ENCODE assay signal across 9 mouse cellular contexts in the genomic region with DNA sequence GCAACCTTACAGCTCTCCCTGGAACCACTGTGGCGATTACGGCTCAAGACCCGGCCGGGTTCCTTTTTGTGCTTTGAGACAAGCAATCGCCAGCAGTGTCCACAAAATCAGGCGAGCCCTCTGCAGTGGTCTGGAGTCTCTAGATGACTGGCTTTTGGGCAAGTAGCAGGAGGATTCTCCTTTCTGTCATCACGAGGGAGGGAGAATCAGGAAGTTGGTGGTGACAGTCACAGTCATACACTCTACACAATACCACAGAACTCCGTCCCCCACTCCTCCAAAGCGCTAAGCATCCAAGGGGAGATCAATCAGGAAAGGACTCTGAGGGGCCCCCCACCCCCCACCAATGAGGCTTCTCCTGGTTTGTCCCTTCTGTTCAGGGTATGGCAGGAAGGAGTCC. TPM values are rescaled to one million over a fixed set of nuclear protein-coding genes. Genes with fewer than 3 reads are reported as not detected.
DNase-seq lines count a peak whose midpoint lies in the region; ATAC-seq and TF ChIP-seq lines count a peak whose summit lies in the region.
"Had no signal": no experiment of that assay in that cellular context is flagged by ENCODE, and none has a peak within 500 bp of the region (broad histone marks: within the 10 kb centered on the region; RNA-seq: fewer than 3 reads in every experiment).

No protein-coding gene starts in this region.

- TF ChIP-seq CTCF in E14TG2a.4 (conservative IDR thresholded peaks at IDR 0.05; ENCODE audit: low read length): no peak

- 32% methylated on average over 9 of the region's 9 CpGs for WGBS in heart, embryonic 11.5 days (ENCODE audit: insufficient replicate concordance)
- 30% methylated on average over 9 of the region's 9 CpGs for WGBS in hindbrain, embryonic 13.5 days
- 31% methylated on average over 9 of the region's 9 CpGs for WGBS in midbrain, embryonic 11.5 days

- no peak for ATAC-seq in heart, embryonic 11.5 days (replicated peaks; ENCODE audit: insufficient number of reproducible peaks, low FRiP score, low TSS enrichment)
- no peak for ATAC-seq in hindbrain, embryonic 13.5 days (ENCODE audit: low FRiP score)
- ATAC-seq in midbrain, embryonic 11.5 days (ENCODE audit: low FRiP score): no peak

- no peaks in the 10 kb centered on the region for H3K9me3 ChIP-seq in heart, embryonic 11.5 days (replicated peaks; ENCODE audit: control insufficient read depth, low read length)
- H3K9me3 ChIP-seq in E14TG2a.4 (ENCODE audit: low read length): no peaks in the 10 kb centered on the region
- H3K9me3 ChIP-seq in hindbrain, embryonic 13.5 days: no peaks in the 10 kb centered on the region
- H3K9me3 ChIP-seq in midbrain, embryonic 11.5 days (ENCODE audit: control insufficient read depth, low read length): no peaks in the 10 kb centered on the region

- peak overlapping the region; percentile 61 for H3K4me2 ChIP-seq in heart, embryonic 11.5 days
- H3K4me2 ChIP-seq in hindbrain, embryonic 13.5 days: peak overlapping the region; percentile 60
- H3K4me2 ChIP-seq in midbrain, embryonic 11.5 days: peak overlapping the region; percentile 52

- intact Hi-C loops in heart, postnatal 36 days (cut with DNase I): no loop called here

- no peaks in the 10 kb centered on the region for H3K36me3 ChIP-seq in heart, embryonic 11.5 days (ENCODE audit: control insufficient read depth, insufficient read depth, low read length)
- no peaks in the 10 kb centered on the region for H3K36me3 ChIP-seq in E14TG2a.4 (ENCODE audit: insufficient read depth, low read length)
- H3K36me3 ChIP-seq in hindbrain, embryonic 13.5 days: no peaks in the 10 kb centered on the region
- H3K36me3 ChIP-seq in midbrain, embryonic 11.5 days (ENCODE audit: control insufficient read depth, insufficient read depth, low read length): no peaks in the 10 kb centered on the region

- peaks cover 7% of the 10 kb centered on the region; the same call in 1 of the 2 replicates for H3K4me1 ChIP-seq in heart, embryonic 11.5 days (ENCODE audit: control insufficient read depth, insufficient read depth, low read length)
- peaks cover 42% of the 10 kb centered on the region for H3K4me1 ChIP-seq in E14TG2a.4 (replicated peaks; ENCODE audit: low read depth, low read length)
- H3K4me1 ChIP-seq in hindbrain, embryonic 13.5 days (replicated peaks): peaks cover 13% of the 10 kb centered on the region
- H3K4me1 ChIP-seq in midbrain, embryonic 11.5 days (ENCODE audit: control insufficient read depth, insufficient read depth, low read length): peaks cover 9% of the 10 kb centered on the region

- no peak overlapping the region for H3K9ac ChIP-seq in heart, embryonic 11.5 days (ENCODE audit: low read depth, low read length)
- H3K9ac ChIP-seq in hindbrain, embryonic 13.5 days: peak overlapping the region; percentile 61; the same call in 1 of the 2 replicates
- H3K9ac ChIP-seq in midbrain, embryonic 11.5 days (ENCODE audit: low read length): peak overlapping the region; percentile 40; the same call in 1 of the 2 replicates

- peak overlapping the region; percentile 35 for H3K4me3 ChIP-seq in heart, embryonic 11.5 days (ENCODE audit: low read depth, low read length)
- H3K4me3 ChIP-seq in E14TG2a.4 (replicated peaks; ENCODE audit: low read length): peak overlapping the region; percentile 78
- H3K4me3 ChIP-seq in hindbrain, embryonic 13.5 days: peak overlapping the region; percentile 42
- peak overlapping the region; percentile 34 for H3K4me3 ChIP-seq in midbrain, embryonic 11.5 days (ENCODE audit: low read depth, low read length)

- DNase-seq in heart, postnatal 36 days: no peak
- peak; percentile 87 for DNase-seq in midbrain, embryonic 11.5 days (ENCODE audit: low spot score, missing footprints)
- DNase-seq in urinary bladder, postnatal 4 days (ENCODE audit: low spot score in 2 of 2): no peak
- DNase-seq in natural killer cell, adult 2 months (ENCODE audit: low spot score in 2 of 2): no peak
- no peak for DNase-seq in retina, embryonic 14.5 days (ENCODE audit: low spot score)

- no peak overlapping the region for H3K27ac ChIP-seq in heart, embryonic 11.5 days (ENCODE audit: low read depth, low read length)
- H3K27ac ChIP-seq in hindbrain, embryonic 13.5 days: no peak overlapping the region
- no peak overlapping the region for H3K27ac ChIP-seq in midbrain, embryonic 11.5 days (ENCODE audit: low read depth, low read length)

- peaks cover 50% of the 10 kb centered on the region for H3K27me3 ChIP-seq in heart, embryonic 11.5 days (ENCODE audit: control insufficient read depth, insufficient read depth, low read length)
- H3K27me3 ChIP-seq in E14TG2a.4 (ENCODE audit: insufficient read depth, low read length): peaks cover 75% of the 10 kb centered on the region
- peaks cover 62% of the 10 kb centered on the region for H3K27me3 ChIP-seq in hindbrain, embryonic 13.5 days
- H3K27me3 ChIP-seq in midbrain, embryonic 11.5 days (ENCODE audit: control insufficient read depth, insufficient read depth, low read length): peaks cover 36% of the 10 kb centered on the region

RNA-seq across cellular contexts. Expression of gene Galnt6, which starts 0.6 kb away (rescaled TPM):
- 0.11 and 0.17 TPM in 2 replicates for polyA plus RNA-seq in heart, embryonic 11.5 days (2014; fragmentation: Nextera tagmentation; extraction: Ambion mirVana)
- total RNA-seq in heart, postnatal 36 days (2021): under 1 TPM; 0.72 to 0.98 TPM
- polyA plus RNA-seq in hindbrain, embryonic 13.5 days (2015; fragmentation: Nextera tagmentation; extraction: Ambion mirVana): 0.13 and 0.17 TPM in 2 replicates
- polyA plus RNA-seq in midbrain, embryonic 11.5 days (2014; fragmentation: Nextera tagmentation; extraction: Ambion mirVana): 0.04 TPM in 1 of 2 replicates, not detected in the other

RNA-seq across cellular contexts. Expression of gene Slc4a8, which starts 33.0 kb away (rescaled TPM):
- polyA plus RNA-seq in heart, embryonic 11.5 days (2014; fragmentation: Nextera tagmentation; extraction: Ambion mirVana): 1.9 and 2.0 TPM in 2 replicates
- 1 to 10 TPM; 2.3 to 2.7 TPM for total RNA-seq in heart, postnatal 36 days (2021)
- 25.7 and 26.2 TPM in 2 replicates for polyA plus RNA-seq in hindbrain, embryonic 13.5 days (2015; fragmentation: Nextera tagmentation; extraction: Ambion mirVana)
- polyA plus RNA-seq in midbrain, embryonic 11.5 days (2014; fragmentation: Nextera tagmentation; extraction: Ambion mirVana): 7.1 and 9.2 TPM in 2 replicates

RNA-seq across cellular contexts. Expression of gene Cela1, which starts 40.9 kb away (rescaled TPM):
- 1.6 and 2.2 TPM in 2 replicates for polyA plus RNA-seq in heart, embryonic 11.5 days (2014; fragmentation: Nextera tagmentation; extraction: Ambion mirVana)
- total RNA-seq in heart, postnatal 36 days (2021): under 1 TPM in 1 of 2 experiments, not detected in 1; 0.98 TPM
- polyA plus RNA-seq in hindbrain, embryonic 13.5 days (2015; fragmentation: Nextera tagmentation; extraction: Ambion mirVana): 1.4 and 2.1 TPM in 2 replicates
- polyA plus RNA-seq in midbrain, embryonic 11.5 days (2014; fragmentation: Nextera tagmentation; extraction: Ambion mirVana): 1.1 and 1.4 TPM in 2 replicates
- total RNA-seq: heart, postnatal 4 days had no signal

RNA-seq across cellular contexts. Expression of gene Bin2, which starts 59.2 kb away (rescaled TPM):
- polyA plus RNA-seq in heart, embryonic 11.5 days (2014; fragmentation: Nextera tagmentation; extraction: Ambion mirVana): 6.3 and 6.6 TPM in 2 replicates
- total RNA-seq in heart, postnatal 36 days (2021): 1 to 10 TPM; 1.6 TPM
- polyA plus RNA-seq in hindbrain, embryonic 13.5 days (2015; fragmentation: Nextera tagmentation; extraction: Ambion mirVana): 2.0 and 2.4 TPM in 2 replicates
- polyA plus RNA-seq in midbrain, embryonic 11.5 days (2014; fragmentation: Nextera tagmentation; extraction: Ambion mirVana): 3.4 TPM in 2 replicates
